Mouse (Mus musculus) Patski (cell line): ENCODE results near the gene Yap1. TPM values are rescaled to one million over a fixed set of nuclear protein-coding genes. Genes with fewer than 3 reads are reported as not detected.

Source experiments
- ATAC-seq: fragments of 100-300 bp; one replicate; pipeline ENCODE4 v1.8.0; 2021
- CTCF ChIA-PET: fragments of 350-600 bp; sonication (Branson Sonifier 250); formaldehyde crosslinking; loops from one replicate; lab custom pipeline; 2022; ENCODE audit warnings: inconsistent platforms; lab: Charles Lee
- POLR2A ChIA-PET: fragments of 350-600 bp; sonication (Branson Sonifier 250); formaldehyde crosslinking; loops from one replicate; lab custom pipeline; 2022; ENCODE audit warnings: antibody characterized with exemption, inconsistent platforms; lab: Charles Lee
- DNase-seq: peaks from one replicate; pipeline ENCODE4 v3.0.0-alpha.2; 2011; ENCODE audit warnings: low read depth, low spot score
- H3K27me3 ChIP-seq: fragments of 371-371 bp; one replicate; pipeline ENCODE4 v1.5.1; 2021
- CTCF ChIP-seq: fragments of 100-300 bp; IDR thresholded peaks from one replicate; pipeline ENCODE4 v1.5.1; 2021
- in situ Hi-C: fragments of 300-500 bp; cut with MboI; formaldehyde crosslinking; loops from 3 replicates; pipeline ENCODE4 v1.11.1; 2018; ENCODE audit warnings: low pct_unique_long_range_greater_than_20kb, mixed read lengths
- polyA plus RNA-seq: library from polyadenylated mRNA; unstranded; gene quantifications from one replicate; pipeline ENCODE4 v1.2.3, GENCODE M21; 2021

Gene Yap1
- 80.0 TPM for polyA plus RNA-seq

- no peak for TF ChIP-seq CTCF
- no peaks in the 10 kb centered on the region for H3K27me3 ChIP-seq
- ATAC-seq = peak; percentile 67
- POLR2A ChIA-PET = interaction anchor here (0.6 to 2.0 kb wide), 9 partner anchors 13 to 990 kb away, joined by 3 to 6 read pairs (median 4); no protein-coding TSS in a partner anchor
- in situ Hi-C loops = no loop called here
- CTCF ChIA-PET = no interaction called here
- peak; percentile 57 for DNase-seq
These were observed at the start of gene Yap1 for GRCm38 (mm10) chr9:8004370-8004991. TSS of gene Yap1 (minus strand) at chr9:8004596.

GRCm38 (mm10) chr9:8043044-8043387 is 38.6 kb upstream of the Yap1 start:
- no peaks in the 10 kb centered on the region for H3K27me3 ChIP-seq
- ChIA-PET CTCF (interaction anchor here (0.8 to 2.5 kb wide), 4 partner anchors 12 to 45 kb away, joined by 3 to 6 read pairs (median 3); no protein-coding TSS in a partner anchor), POLR2A (no interaction called here)
- in situ Hi-C loops = no loop called here
- ATAC-seq (peak; percentile 6), DNase-seq (no peak)
- no peak for TF ChIP-seq CTCF

DNA sequence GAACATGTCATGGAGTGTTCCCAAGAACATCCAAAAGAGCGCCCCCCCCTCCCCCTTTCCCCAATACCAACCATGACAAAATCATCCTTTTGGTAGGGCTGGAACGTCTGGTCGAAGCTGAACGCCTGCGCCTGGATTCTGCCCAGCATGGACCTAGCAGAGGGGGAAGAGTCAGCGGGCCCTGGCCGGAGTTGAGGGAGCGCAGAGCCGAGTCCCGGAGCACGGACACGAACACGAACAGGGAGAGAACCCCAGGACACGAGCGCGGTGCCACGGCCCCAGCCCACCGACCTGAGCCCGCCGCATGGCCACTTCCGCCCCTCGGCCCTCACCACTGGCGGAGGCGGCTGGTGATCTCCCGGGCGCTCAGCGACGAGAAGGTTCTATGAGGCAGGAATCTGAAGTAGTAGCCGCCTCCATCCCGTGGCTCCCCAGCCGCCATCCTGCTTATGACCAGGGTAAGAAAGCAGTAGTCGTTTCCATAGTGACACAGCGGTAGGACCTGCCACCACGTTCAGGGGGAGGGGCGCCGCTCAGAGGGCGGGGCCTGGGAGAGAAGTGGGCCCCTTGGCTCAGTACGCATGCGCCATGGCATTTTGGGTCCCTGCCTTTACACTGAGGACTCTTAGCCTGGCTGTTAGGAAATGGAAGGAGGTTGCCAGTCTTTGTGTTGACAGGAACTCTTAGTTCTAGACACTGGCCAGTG is 38.1 kb upstream of the Yap1 start, which contains the start of gene Cfap300:
TSS of gene Cfap300 (minus strand) at position 486 of the 706 bp plus-strand sequence.
- in situ Hi-C loops = no loop called here
- POLR2A ChIA-PET = no interaction called here
- ATAC-seq = peak; percentile 95
- DNase-seq = peak; percentile 61
- CTCF ChIA-PET = interaction anchor here (1.3 kb wide), 1 partner anchor 44 kb away, joined by 3 read pairs; no protein-coding TSS in a partner anchor
- H3K27me3 ChIP-seq = no peaks in the 10 kb centered on the region
- no peak for TF ChIP-seq CTCF

DNA sequence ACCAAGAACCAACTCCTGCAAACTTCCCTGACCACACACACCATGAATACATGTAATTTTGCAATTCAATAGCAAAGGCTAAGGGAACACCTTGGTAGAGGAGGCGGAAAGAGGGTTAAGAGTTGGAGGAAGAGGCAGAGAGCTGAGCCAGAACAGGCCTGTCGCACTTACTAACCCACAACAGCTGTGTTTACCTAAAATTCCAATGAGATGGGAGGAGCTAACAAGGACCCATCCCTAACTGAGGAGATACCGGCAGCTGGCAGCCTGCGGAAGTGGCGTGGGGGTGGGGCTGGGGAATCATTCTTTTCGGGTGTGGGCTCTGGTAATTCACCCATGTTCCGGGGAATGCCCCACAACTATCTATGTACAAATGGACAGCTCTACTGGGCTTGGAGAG is 31.1 kb upstream of the Yap1 start:
- H3K27me3 ChIP-seq = no peaks in the 10 kb centered on the region
- ATAC-seq = no peak
- ChIA-PET CTCF (no interaction called here), POLR2A (interaction anchor here (0.6 kb wide), 1 partner anchor 272 kb away, joined by 3 read pairs; no protein-coding TSS in a partner anchor)
- no peak for DNase-seq
- in situ Hi-C loops = no loop called here
- TF ChIP-seq CTCF = no peak

DNA sequence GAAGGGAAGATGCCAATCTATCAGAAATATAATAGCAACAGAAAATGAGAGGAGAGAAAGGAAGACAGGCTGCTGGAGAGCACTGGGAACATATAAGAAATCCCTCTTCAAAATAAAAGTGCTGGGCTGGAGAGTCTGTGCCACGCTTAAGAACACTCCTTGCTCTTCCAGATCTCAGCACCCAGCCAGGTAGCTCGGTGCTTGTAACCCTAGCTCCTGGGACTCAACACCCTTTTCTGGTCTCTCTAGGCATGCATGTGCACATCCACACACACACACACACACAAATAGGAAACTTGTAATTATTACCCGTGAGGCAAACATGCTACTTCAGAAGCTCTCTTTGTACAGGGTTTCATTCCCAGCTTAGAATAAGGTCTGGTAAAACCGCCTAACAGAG is 30.7 kb upstream of the Yap1 start:
- CTCF ChIA-PET = interaction anchor here (0.9 to 2.0 kb wide), 2 partner anchors 16 to 30 kb away, joined by 3 to 9 read pairs; no protein-coding TSS in a partner anchor
- POLR2A ChIA-PET = interaction anchor here (0.6 kb wide), 1 partner anchor 272 kb away, joined by 3 read pairs; no protein-coding TSS in a partner anchor
- ATAC-seq = no peak
- H3K27me3 ChIP-seq = no peaks in the 10 kb centered on the region
- no peak for TF ChIP-seq CTCF
- in situ Hi-C loops = no loop called here
- no peak for DNase-seq

DNA sequence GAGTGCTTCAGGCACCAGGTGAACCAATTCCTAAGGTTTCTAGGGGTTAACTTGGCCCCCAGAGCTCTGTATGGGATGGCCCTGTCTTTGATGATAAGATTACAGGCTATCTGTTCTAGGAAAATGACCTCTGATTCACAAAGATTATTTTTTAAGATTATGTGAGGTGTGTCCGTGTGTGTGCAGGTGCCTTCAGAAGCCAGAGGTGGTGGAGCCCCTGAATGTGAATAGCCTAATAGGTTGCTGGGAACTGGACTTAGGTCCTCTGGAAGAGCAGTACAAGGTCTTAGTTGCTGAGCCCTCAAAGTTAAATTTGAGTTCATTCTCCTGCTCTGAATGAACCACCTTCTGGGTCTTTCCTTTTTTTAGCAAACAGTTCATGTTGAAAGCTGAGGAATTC is 29.7 kb upstream of the Yap1 start:
- no peaks in the 10 kb centered on the region for H3K27me3 ChIP-seq
- in situ Hi-C loops = no loop called here
- ChIA-PET POLR2A (interaction anchor here (0.6 kb wide), 1 partner anchor 350 kb away, joined by 7 read pairs; no protein-coding TSS in a partner anchor), CTCF (interaction anchor here (0.9 to 2.0 kb wide), 2 partner anchors 15 to 29 kb away, joined by 3 to 9 read pairs; no protein-coding TSS in a partner anchor)
- TF ChIP-seq CTCF = no peak
- no peak for ATAC-seq
- DNase-seq = no peak

- no peak for TF ChIP-seq CTCF
- CTCF ChIA-PET = no interaction called here
- no peaks in the 10 kb centered on the region for H3K27me3 ChIP-seq
- POLR2A ChIA-PET = no interaction called here
- no peak for DNase-seq
- in situ Hi-C loops = no loop called here
- ATAC-seq = no peak
These were observed 28.5 kb upstream of the Yap1 start for GRCm38 (mm10) chr9:8032847-8033246.

DNA sequence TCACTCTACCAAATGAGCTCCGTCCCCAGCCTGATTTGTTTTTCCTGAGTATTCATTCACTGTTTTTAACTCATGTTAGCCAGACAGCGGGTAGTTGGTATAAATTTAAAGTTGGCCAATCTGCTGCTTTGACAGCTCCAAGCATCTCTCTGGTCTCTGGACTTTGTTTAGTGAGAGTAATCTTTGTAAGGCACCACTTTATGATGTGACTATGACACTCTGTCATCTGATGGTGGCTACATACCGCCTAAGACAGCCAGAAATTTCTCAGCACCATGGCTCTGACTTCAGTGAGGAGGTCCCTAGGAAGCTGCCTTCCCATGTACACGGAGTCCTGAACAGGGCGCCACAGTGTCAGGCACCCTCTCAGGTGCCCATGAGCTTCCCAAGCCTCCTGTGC is 14.2 kb upstream of the Yap1 start:
- ChIA-PET CTCF (interaction anchor here (1.0 to 2.5 kb wide), 3 partner anchors 16 to 75 kb away, joined by 3 to 9 read pairs (median 3); no protein-coding TSS in a partner anchor), POLR2A (no interaction called here)
- TF ChIP-seq CTCF = no peak
- no peak for DNase-seq
- in situ Hi-C loops = no loop called here
- no peaks in the 10 kb centered on the region for H3K27me3 ChIP-seq
- ATAC-seq = no peak

GRCm38 (mm10) chr9:8017253-8017913 is 13.0 kb upstream of the Yap1 start:
- TF ChIP-seq CTCF = no peak
- DNase-seq = no peak
- ChIA-PET CTCF (no interaction called here), POLR2A (no interaction called here)
- in situ Hi-C loops = no loop called here
- H3K27me3 ChIP-seq = no peaks in the 10 kb centered on the region
- ATAC-seq = no peak
